Mouse (Mus musculus) bone marrow, adult 2 months (tissue): ENCODE results near the gene Tnpo2.

Experiments used
- CTCF ChIP-seq: fragments of 200-500 bp; IDR thresholded peaks from 2 replicates; pipeline ENCODE4 v1.5.1; 2011; ENCODE audit warnings: low read length, control low read depth; ENCODE audit not compliant: control insufficient read depth, insufficient read depth
- POLR2A ChIP-seq: fragments of 200-500 bp; IDR thresholded peaks from 2 replicates; pipeline ENCODE4 v1.6.1; 2011; ENCODE audit warnings: low read depth, mild to moderate bottlenecking, control low read depth, low read length, borderline replicate concordance; ENCODE audit not compliant: control insufficient read depth

- TF ChIP-seq POLR2A: no peak
- TF ChIP-seq CTCF: no peak
Measured at GRCm38 (mm10) chr8:85017209-85017608, 19.5 kb upstream of the Tnpo2 start.
